Mouse (Mus musculus) layer of hippocampus, postnatal 36 days (tissue): Measurements from ENCODE around the gene Cacna1a. TPM values are rescaled to one million over a fixed set of nuclear protein-coding genes. Genes with fewer than 3 reads are reported as not detected.

Experiments used
- total RNA-seq, 2 experiments: library from RNA; stranded (reverse); gene quantifications; 2 replicates each; pipeline ENCODE4 v1.2.3; 2021

Cacna1a gene
- total RNA-seq, 2 experiments from 2014 or later, result 191 to 224 TPM

Other genes starting within 250 kb of the Cacna1a start
- gene Cc2d1a, start 240.5 kb upstream of the Cacna1a start, total RNA-seq, result 10 to 100 TPM; 58.3 to 64.6 TPM
- gene 4930432K21Rik, start 240.4 kb upstream of the Cacna1a start, total RNA-seq, result 1 to 10 TPM; 1.7 to 1.8 TPM
- 1 to 10 TPM; 2.2 to 4.9 TPM for gene Nanos3, start 203.2 kb upstream of the Cacna1a start, total RNA-seq
- 10 to 100 TPM; 16.8 to 18.1 TPM for gene Zswim4, start 151.4 kb upstream of the Cacna1a start, total RNA-seq
- 100 to 1,000 TPM; 131 to 145 TPM for gene D8Ertd738e, start 138.7 kb upstream of the Cacna1a start, total RNA-seq
- gene Mri1, start 131.1 kb upstream of the Cacna1a start, total RNA-seq, result 10 to 100 TPM; 15.1 to 16.2 TPM
- gene Ccdc130, start 118.1 kb upstream of the Cacna1a start, total RNA-seq, result 10 to 100 TPM; 28.4 to 30.9 TPM